Mouse (Mus musculus): ENCODE measurements at regions not wholly inside any gene's neighbourhood (a gene's known extent, or its start where the extent isn't known, plus 50 kb on each side); places are given as distances from the start of the nearest gene placed in this dataset.
"Not testable (repeated sequence)": the region's sequence is repeated elsewhere in the genome, so short reads cannot be mapped to it uniquely, and the experiment has no call there.

DNA sequence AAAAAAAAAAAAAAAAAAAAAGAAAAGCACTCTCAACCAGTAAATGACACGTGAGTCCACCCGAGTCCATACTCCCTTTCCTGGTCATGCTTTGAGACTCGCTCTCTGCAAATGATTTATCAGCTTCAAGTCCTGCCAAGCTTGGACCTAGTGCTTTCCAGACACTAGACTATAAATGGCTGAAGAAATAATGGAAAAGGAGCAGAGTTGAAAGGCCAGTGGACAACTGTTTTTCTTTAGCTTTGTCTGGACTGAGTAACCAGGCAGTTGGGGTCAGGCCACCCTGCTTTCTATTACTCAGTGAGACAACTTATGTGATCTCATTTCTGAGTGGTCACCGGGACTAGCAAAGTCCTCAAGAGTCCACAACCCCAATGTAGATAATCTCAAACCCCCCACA is 112.9 kb downstream of the Kcns3 start:
- no peak for ATAC-seq (ENCODE audit: insufficient number of reproducible peaks, low FRiP score, low TSS enrichment)

GRCm38 (mm10) chr12:11020571-11021545 is 130.0 kb downstream of the Kcns3 start:
- ATAC-seq (ENCODE audit: insufficient number of reproducible peaks, low FRiP score, low TSS enrichment) = no peak

- no peak for ATAC-seq (ENCODE audit: insufficient number of reproducible peaks, low FRiP score, low TSS enrichment)
Measured at GRCm38 (mm10) chr12:11011159-11011558, 139.7 kb downstream of the Kcns3 start.

DNA sequence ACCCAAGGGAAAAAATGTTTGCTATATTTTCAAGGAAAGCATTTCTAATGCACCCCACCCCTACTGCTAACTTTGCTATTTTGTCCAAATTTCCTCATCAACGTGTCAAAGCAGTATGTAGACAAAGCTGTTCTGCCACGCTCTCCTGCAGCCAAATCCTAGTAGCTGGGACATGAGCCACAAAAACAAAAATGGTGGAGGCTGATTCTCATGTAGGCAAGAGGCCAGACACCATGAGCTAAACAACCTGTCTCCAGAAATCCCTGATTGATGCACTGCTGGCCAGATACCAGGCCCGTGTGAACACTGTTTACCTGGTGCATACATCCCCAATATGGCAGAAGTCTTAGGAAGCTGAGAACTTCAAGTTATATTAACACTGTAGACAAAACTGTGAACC is 166.6 kb downstream of the Kcns3 start:
- no peak for ATAC-seq (ENCODE audit: insufficient number of reproducible peaks, low FRiP score, low TSS enrichment)

- ATAC-seq (ENCODE audit: insufficient number of reproducible peaks, low FRiP score, low TSS enrichment) = no peak
Measured at GRCm38 (mm10) chr12:10949184-10949583, 201.7 kb downstream of the Kcns3 start.

- ATAC-seq (ENCODE audit: insufficient number of reproducible peaks, low FRiP score, low TSS enrichment) = no peak
Measured at GRCm38 (mm10) chr12:10941064-10941463, 209.8 kb downstream of the Kcns3 start.

DNA sequence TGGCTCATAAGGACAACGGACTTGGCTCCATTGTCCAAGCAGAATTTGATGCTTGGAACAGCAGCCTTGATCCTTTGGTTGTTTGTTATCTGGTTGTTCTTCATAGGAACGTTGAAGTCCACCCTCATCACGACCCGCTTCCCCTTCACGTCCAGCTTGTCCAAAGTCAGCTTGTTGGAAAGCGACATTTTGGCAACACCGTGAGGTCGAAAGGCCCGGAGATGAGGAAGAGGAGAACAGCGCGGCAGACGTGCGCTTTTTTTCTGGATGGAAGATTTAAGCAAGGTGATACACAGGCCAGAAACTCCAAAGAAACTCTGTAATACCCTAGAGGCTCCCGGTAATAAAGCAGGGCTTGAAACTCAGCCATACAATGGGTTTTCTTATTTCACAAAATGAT is 250.8 kb downstream of the Kcns3 start:
- ATAC-seq (ENCODE audit: insufficient number of reproducible peaks, low FRiP score, low TSS enrichment) = not testable (repeated sequence)

- ATAC-seq (ENCODE audit: insufficient number of reproducible peaks, low FRiP score, low TSS enrichment) = no peak
Measured at GRCm38 (mm10) chr12:10878791-10879190, 272.1 kb downstream of the Kcns3 start.

- no peak for ATAC-seq (ENCODE audit: insufficient number of reproducible peaks, low FRiP score, low TSS enrichment)
Measured at GRCm38 (mm10) chr12:10874589-10875554, 276.0 kb downstream of the Kcns3 start.

GRCm38 (mm10) chr12:10873716-10874401 is 277.0 kb downstream of the Kcns3 start:
- no peak for ATAC-seq (ENCODE audit: insufficient number of reproducible peaks, low FRiP score, low TSS enrichment)

GRCm38 (mm10) chr12:10867674-10868635 is 282.9 kb downstream of the Kcns3 start:
- peak; percentile 27; the same call in 1 of the 2 replicates for ATAC-seq (ENCODE audit: insufficient number of reproducible peaks, low FRiP score, low TSS enrichment)

DNA sequence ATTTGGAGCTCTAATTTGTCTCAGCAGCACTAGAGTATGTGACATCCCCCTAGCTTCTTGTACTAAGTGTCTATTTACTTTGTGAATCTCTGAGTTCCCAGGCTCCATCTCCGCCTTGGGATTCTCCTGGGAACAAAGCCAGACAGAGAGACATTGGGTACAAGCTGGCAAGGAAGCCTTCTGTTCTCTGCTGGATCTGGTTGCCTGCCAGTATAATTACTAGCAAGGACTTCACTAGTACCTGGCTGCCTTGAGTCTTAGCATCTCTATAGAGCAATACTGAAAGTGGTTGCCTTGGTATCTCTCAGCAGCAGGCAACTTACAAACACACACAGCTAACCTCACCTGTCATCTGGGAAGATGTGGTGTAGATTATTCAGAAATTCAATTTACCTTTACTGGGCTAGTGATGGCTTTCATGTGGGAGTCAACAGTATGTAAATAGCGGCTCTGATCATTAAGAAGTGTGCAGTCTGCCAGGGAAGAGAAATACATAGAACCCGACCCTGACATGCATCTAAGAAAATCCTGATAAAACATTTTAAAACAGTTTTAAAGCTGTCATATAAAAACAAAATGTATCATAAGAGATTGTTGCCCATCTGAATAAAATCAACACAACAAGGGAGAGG is 283.8 kb downstream of the Kcns3 start:
- peak; percentile 83 for ATAC-seq (ENCODE audit: insufficient number of reproducible peaks, low FRiP score, low TSS enrichment)

- no peak for ATAC-seq (ENCODE audit: insufficient number of reproducible peaks, low FRiP score, low TSS enrichment)
Measured at GRCm38 (mm10) chr12:10865294-10865693, 285.6 kb downstream of the Kcns3 start.

DNA sequence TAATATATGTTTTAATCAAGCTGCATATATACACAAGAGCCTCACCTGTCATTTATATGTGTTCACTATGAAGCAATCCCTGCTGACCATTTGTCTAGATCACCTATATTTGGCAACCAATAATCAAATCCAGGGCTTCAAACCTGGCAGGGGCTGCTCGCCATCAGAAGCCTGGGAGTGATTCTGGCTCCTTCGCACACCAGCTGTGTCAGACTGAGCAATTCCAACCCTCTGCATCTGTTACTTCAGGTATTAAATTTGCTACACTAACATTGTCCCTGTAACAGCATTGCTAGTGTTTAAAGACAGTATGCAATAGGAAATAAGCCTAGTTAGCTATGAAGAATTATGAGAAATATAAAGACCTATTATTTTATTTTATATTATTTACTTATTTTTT is 330.5 kb downstream of the Kcns3 start:
- ATAC-seq (ENCODE audit: insufficient number of reproducible peaks, low FRiP score, low TSS enrichment) = no peak

- ATAC-seq (ENCODE audit: insufficient number of reproducible peaks, low FRiP score, low TSS enrichment) = no peak
Measured at GRCm38 (mm10) chr12:10818083-10818482, 332.8 kb downstream of the Kcns3 start.

DNA sequence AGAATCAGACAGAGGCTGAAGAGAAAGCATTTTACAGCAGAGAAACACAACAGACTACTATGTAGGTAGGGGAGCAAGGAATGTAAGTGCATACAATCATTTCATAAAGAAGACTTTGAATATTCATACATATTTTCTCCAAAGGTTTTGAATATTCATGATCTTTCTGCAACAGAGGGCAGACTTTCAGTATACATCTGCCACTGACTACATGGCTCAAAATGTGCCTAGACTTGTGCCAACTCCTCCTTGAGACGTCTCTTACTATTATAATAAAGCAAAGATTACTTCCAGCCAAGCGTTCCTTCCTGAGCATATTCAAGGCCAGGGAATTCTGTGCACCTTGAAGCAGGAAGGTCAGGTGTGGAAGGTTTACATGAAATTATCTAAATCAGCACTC is 333.3 kb downstream of the Kcns3 start:
- no peak for ATAC-seq (ENCODE audit: insufficient number of reproducible peaks, low FRiP score, low TSS enrichment)

DNA sequence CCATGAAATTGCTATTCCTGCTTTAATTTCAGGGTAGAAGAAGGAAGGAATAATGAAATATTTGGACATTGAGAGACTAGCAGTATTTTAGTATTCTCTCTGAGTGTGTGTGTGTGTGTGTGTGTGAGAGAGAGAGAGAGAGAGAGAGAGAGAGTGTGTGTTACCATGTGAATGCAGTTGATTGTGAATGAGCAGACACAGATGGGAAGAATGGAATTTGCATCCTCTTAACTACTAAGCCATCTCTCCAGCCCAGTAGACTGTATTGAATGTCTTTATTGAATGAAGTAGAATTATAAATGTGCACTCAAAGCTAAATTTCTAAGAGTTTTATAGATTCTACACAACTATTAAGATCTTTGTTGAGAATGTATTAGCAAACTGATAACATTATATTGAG is 340.3 kb downstream of the Kcns3 start:
- no peak for ATAC-seq (ENCODE audit: insufficient number of reproducible peaks, low FRiP score, low TSS enrichment)

- no peak for ATAC-seq (ENCODE audit: insufficient number of reproducible peaks, low FRiP score, low TSS enrichment)
Measured at GRCm38 (mm10) chr12:10804491-10804890, 346.4 kb downstream of the Kcns3 start.
